17 mouse cellular contexts compared by ENCODE assay signal in genomic region chr9:64629802-64630201, GRCm38 (mm10).
"Had no signal": no experiment of that assay in that cellular context is flagged by ENCODE, and none has a peak within 500 bp of the region (broad histone marks: within the 10 kb centered on the region; RNA-seq: fewer than 3 reads in every experiment).

No protein-coding gene starts in this region.

- H3K4me3 ChIP-seq: lung, embryonic 15.5 days; megakaryocyte, embryonic 14.5 days; midbrain, embryonic 13.5 days; midbrain, embryonic 15.5 days; neural tube, embryonic 12.5 days; stomach, embryonic 15.5 days had no signal

- H3K27me3 ChIP-seq: lung, embryonic 15.5 days; midbrain, embryonic 13.5 days; midbrain, embryonic 15.5 days; neural tube, embryonic 12.5 days; stomach, embryonic 15.5 days had no signal

- H3K4me1 ChIP-seq: lung, embryonic 15.5 days; megakaryocyte, embryonic 14.5 days; neural tube, embryonic 12.5 days; stomach, embryonic 15.5 days had no signal

- H3K9ac ChIP-seq: liver, postnatal 0 days; lung, embryonic 15.5 days; midbrain, embryonic 13.5 days; midbrain, embryonic 15.5 days; neural tube, embryonic 12.5 days; stomach, embryonic 15.5 days had no signal

- ATAC-seq: liver, postnatal 0 days; lung, postnatal 0 days; midbrain, embryonic 13.5 days; midbrain, embryonic 15.5 days had no signal

- H3K36me3 ChIP-seq: lung, embryonic 15.5 days; midbrain, embryonic 13.5 days; midbrain, embryonic 15.5 days; neural tube, embryonic 12.5 days; stomach, embryonic 15.5 days had no signal

- H3K9me3 ChIP-seq: lung, embryonic 15.5 days; megakaryocyte, embryonic 14.5 days; midbrain, embryonic 13.5 days; midbrain, embryonic 15.5 days; neural tube, embryonic 12.5 days; stomach, embryonic 15.5 days had no signal

- DNase-seq: liver, postnatal 0 days; lung, adult 2 months; lung, postnatal 14 days; lung, postnatal 36 days; right cerebral cortex, postnatal 14 days; thymus, adult 2 months; thymus, postnatal 25 days; thymus, postnatal 4 days had no signal

- H3K4me2 ChIP-seq: lung, embryonic 15.5 days; midbrain, embryonic 13.5 days; midbrain, embryonic 15.5 days; neural tube, embryonic 12.5 days; stomach, embryonic 15.5 days had no signal

- H3K27ac ChIP-seq: lung, embryonic 15.5 days; macrophage; midbrain, embryonic 13.5 days; midbrain, embryonic 15.5 days; neural tube, embryonic 12.5 days; stomach, embryonic 15.5 days; stomach, postnatal 0 days had no signal
